Mouse (Mus musculus) heart, embryonic 11.5 days (tissue): Measurements from ENCODE around the gene Tmcc1. TPM values are rescaled to one million over a fixed set of nuclear protein-coding genes. Genes with fewer than 3 reads are reported as not detected.

Experiments
- ATAC-seq: fragments of 200-750 bp; cut with Nextera tagmentation; replicated peaks from 2 replicates; pipeline ENCODE4 v1.8.0; 2017; ENCODE audit warnings: moderate library complexity; ENCODE audit not compliant: insufficient number of reproducible peaks, low FRiP score, low TSS enrichment
- H3K27ac ChIP-seq: fragments of 300-500 bp; sonication (generic); 2 replicates; pipeline ENCODE4 v1.5.1; 2014; ENCODE audit warnings: mild to moderate bottlenecking, low read depth, low read length
- H3K27me3 ChIP-seq: fragments of 300-500 bp; sonication (generic); 2 replicates; pipeline ENCODE4 v1.6.1; 2014; ENCODE audit warnings: mild to moderate bottlenecking, low read length, mixed read lengths; ENCODE audit not compliant: control insufficient read depth, insufficient read depth
- H3K36me3 ChIP-seq: fragments of 300-500 bp; sonication (generic); 2 replicates; pipeline ENCODE4 v1.6.1; 2014; ENCODE audit warnings: mild to moderate bottlenecking, low read length, moderate library complexity, mixed read lengths; ENCODE audit not compliant: control insufficient read depth, insufficient read depth
- H3K4me1 ChIP-seq: fragments of 300-500 bp; sonication (generic); 2 replicates; pipeline ENCODE4 v1.6.1; 2014; ENCODE audit warnings: low read length; ENCODE audit not compliant: control insufficient read depth, insufficient read depth
- H3K4me2 ChIP-seq: fragments of 300-500 bp; sonication (generic); 2 replicates; pipeline ENCODE4 v1.6.1; 2014; ENCODE audit warnings: mild to moderate bottlenecking, moderate library complexity
- H3K4me3 ChIP-seq: fragments of 300-500 bp; sonication (generic); 2 replicates; pipeline ENCODE4 v1.5.1; 2014; ENCODE audit warnings: low read depth, low read length
- H3K9ac ChIP-seq: fragments of 300-500 bp; sonication (generic); 2 replicates; pipeline ENCODE4 v1.6.1; 2014; ENCODE audit warnings: mild to moderate bottlenecking, low read depth, low read length, moderate library complexity
- H3K9me3 ChIP-seq: fragments of 300-500 bp; sonication (generic); replicated peaks from 2 replicates; pipeline ENCODE4 v1.6.1; 2016; ENCODE audit warnings: low read length; ENCODE audit not compliant: control insufficient read depth
- WGBS: fragments of 180-500 bp; shearing (Covaris S2); extraction: QIAGEN DNeasy Blood & Tissue Kit; methylation state at CpG from one replicate; pipeline ENCODE4 v1.1.7; 2014; ENCODE audit not compliant: insufficient replicate concordance; 5-methylcytosine and 5-hydroxymethylcytosine counted together
- polyA plus RNA-seq: library from polyadenylated mRNA; unstranded; fragments of >200 nt; fragmentation: Nextera tagmentation; extraction: Ambion mirVana; gene quantifications from 2 replicates; pipeline ENCODE4 v1.2.1, GENCODE M21; 2014

Tmcc1 gene
- polyA plus RNA-seq, 1 experiment from 2014 or later = 15.0 TPM

- no peaks in the 10 kb centered on the region for H3K9me3 ChIP-seq
- no peaks in the 10 kb centered on the region for H3K27me3 ChIP-seq
- H3K27ac ChIP-seq = peak overlapping the region; percentile 85
- ATAC-seq = peak; percentile 79
- peak overlapping the region; percentile 80 for H3K9ac ChIP-seq
- peak overlapping the region; percentile 83 for H3K4me2 ChIP-seq
- H3K4me1 ChIP-seq = peaks cover 16% of the 10 kb centered on the region
- WGBS = 1% methylated on average over 29 of the region's 29 CpGs
- H3K4me3 ChIP-seq = peak overlapping the region; percentile 80
- no peaks in the 10 kb centered on the region for H3K36me3 ChIP-seq
Measured at GRCm38 (mm10) chr6:116107471-116108358, 85.6 kb downstream of the Tmcc1 start.

GRCm38 (mm10) chr6:116106967-116107470, 86.3 kb downstream of the Tmcc1 start:
- Histone ChIP-seq H3K36me3 (no peaks in the 10 kb centered on the region), H3K4me1 (peaks cover 16% of the 10 kb centered on the region), H3K9me3 (no peaks in the 10 kb centered on the region), H3K9ac (peak overlapping the region; percentile 80), H3K27ac (peak overlapping the region; percentile 85), H3K4me2 (peak overlapping the region; percentile 83), H3K27me3 (no peaks in the 10 kb centered on the region), H3K4me3 (peak overlapping the region; percentile 80)
- no peak for ATAC-seq
- WGBS = 0% methylated on average over 6 of the region's 6 CpGs

GRCm38 (mm10) chr6:116097579-116097978, 95.7 kb downstream of the Tmcc1 start:
- no peak overlapping the region for H3K27ac ChIP-seq
- no peaks in the 10 kb centered on the region for H3K9me3 ChIP-seq
- no peak for ATAC-seq
- 70% methylated on average over 2 of the region's 2 CpGs for WGBS
- peaks cover 12% of the 10 kb centered on the region for H3K4me1 ChIP-seq
- H3K9ac ChIP-seq = no peak overlapping the region
- no peaks in the 10 kb centered on the region for H3K36me3 ChIP-seq
- no peaks in the 10 kb centered on the region for H3K27me3 ChIP-seq
- H3K4me3 ChIP-seq = no peak overlapping the region
- H3K4me2 ChIP-seq = no peak overlapping the region

GRCm38 (mm10) chr6:116089402-116089801, 103.9 kb downstream of the Tmcc1 start:
- Histone ChIP-seq H3K4me1 (no peaks in the 10 kb centered on the region; the same call in 1 of the 2 replicates), H3K4me3 (no peak overlapping the region), H3K27ac (no peak overlapping the region), H3K9ac (no peak overlapping the region), H3K9me3 (no peaks in the 10 kb centered on the region), H3K4me2 (no peak overlapping the region), H3K27me3 (no peaks in the 10 kb centered on the region), H3K36me3 (no peaks in the 10 kb centered on the region)
- no peak for ATAC-seq

GRCm38 (mm10) chr6:116086036-116086435, 107.2 kb downstream of the Tmcc1 start:
- Histone ChIP-seq H3K27ac (no peak overlapping the region), H3K4me1 (no peaks in the 10 kb centered on the region; the same call in 1 of the 2 replicates), H3K36me3 (no peaks in the 10 kb centered on the region), H3K9ac (no peak overlapping the region), H3K9me3 (no peaks in the 10 kb centered on the region), H3K4me2 (no peak overlapping the region), H3K27me3 (no peaks in the 10 kb centered on the region), H3K4me3 (no peak overlapping the region)
- WGBS = 91% methylated on average over 1 of the region's 1 CpGs
- no peak for ATAC-seq

GRCm38 (mm10) chr6:116082239-116082638, 111.0 kb downstream of the Tmcc1 start:
- ATAC-seq = no peak
- Histone ChIP-seq H3K4me1 (peaks cover 9% of the 10 kb centered on the region), H3K4me2 (no peak overlapping the region), H3K27me3 (no peaks in the 10 kb centered on the region), H3K9me3 (no peaks in the 10 kb centered on the region), H3K27ac (no peak overlapping the region), H3K4me3 (no peak overlapping the region), H3K36me3 (no peaks in the 10 kb centered on the region), H3K9ac (no peak overlapping the region)
- WGBS = 36% methylated on average over 1 of the region's 1 CpGs

- Histone ChIP-seq H3K36me3 (no peaks in the 10 kb centered on the region), H3K4me3 (no peak overlapping the region), H3K9me3 (no peaks in the 10 kb centered on the region), H3K27ac (no peak overlapping the region), H3K9ac (no peak overlapping the region), H3K4me1 (peaks cover 9% of the 10 kb centered on the region), H3K4me2 (no peak overlapping the region), H3K27me3 (no peaks in the 10 kb centered on the region)
- 61% methylated on average over 2 of the region's 2 CpGs for WGBS
- ATAC-seq = no peak
Measured at GRCm38 (mm10) chr6:116081375-116081774, 111.9 kb downstream of the Tmcc1 start.

GRCm38 (mm10) chr6:116080756-116081155, 112.5 kb downstream of the Tmcc1 start:
- no peaks in the 10 kb centered on the region for H3K27me3 ChIP-seq
- H3K27ac ChIP-seq = no peak overlapping the region
- H3K9ac ChIP-seq = no peak overlapping the region
- no peak overlapping the region for H3K4me2 ChIP-seq
- no peak for ATAC-seq
- no peak overlapping the region for H3K4me3 ChIP-seq
- no peaks in the 10 kb centered on the region for H3K36me3 ChIP-seq
- WGBS = 80% methylated on average over 5 of the region's 5 CpGs
- no peaks in the 10 kb centered on the region for H3K9me3 ChIP-seq
- peaks cover 9% of the 10 kb centered on the region for H3K4me1 ChIP-seq

GRCm38 (mm10) chr6:116077608-116078007, 115.7 kb downstream of the Tmcc1 start:
- no peak for ATAC-seq
- H3K9me3 ChIP-seq = no peaks in the 10 kb centered on the region
- H3K27ac ChIP-seq = no peak overlapping the region
- no peak overlapping the region for H3K4me2 ChIP-seq
- 33% methylated on average over 3 of the region's 3 CpGs for WGBS
- H3K4me3 ChIP-seq = no peak overlapping the region
- no peaks in the 10 kb centered on the region for H3K36me3 ChIP-seq
- H3K9ac ChIP-seq = no peak overlapping the region
- H3K4me1 ChIP-seq = peaks cover 23% of the 10 kb centered on the region
- H3K27me3 ChIP-seq = no peaks in the 10 kb centered on the region
